ENCODE assay signal across 15 mouse cellular contexts in genomic region chr10:67804637-67805036, GRCm38 (mm10).
DNase-seq lines count a peak whose midpoint lies in the region; ATAC-seq and TF ChIP-seq lines count a peak whose summit lies in the region.
"Had no signal": no experiment of that assay in that cellular context is flagged by ENCODE, and none has a peak within 500 bp of the region (broad histone marks: within the 10 kb centered on the region; RNA-seq: fewer than 3 reads in every experiment).

No protein-coding gene starts in this region.

- H3K9me3 ChIP-seq in lung, postnatal 0 days (ENCODE audit: low read length), result no peaks in the 10 kb centered on the region
- H3K9me3 ChIP-seq in hindbrain, embryonic 13.5 days, result no peaks in the 10 kb centered on the region
- H3K9me3 ChIP-seq: embryonic facial prominence, embryonic 12.5 days; intestine, embryonic 15.5 days; lung, embryonic 15.5 days had no signal

- TF ChIP-seq CTCF in gastrocnemius, adult 2 months (IDR thresholded peaks at IDR 0.05), result no peak
- TF ChIP-seq CTCF in lung, postnatal 0 days (IDR thresholded peaks at IDR 0.05), result no peak
- no peak for TF ChIP-seq CTCF in bone marrow, adult 2 months (IDR thresholded peaks at IDR 0.05; ENCODE audit: control insufficient read depth, insufficient read depth, low read length)

- DNase-seq in gastrocnemius, adult 2 months, result peak; percentile 35
- no peak for DNase-seq in gastrocnemius, postnatal 10 days
- peak; percentile 4 for DNase-seq in lung, postnatal 25 days (ENCODE audit: low spot score)
- DNase-seq in lung, postnatal 0 days (ENCODE audit: low spot score), result no peak
- no peak for DNase-seq in layer of hippocampus, postnatal 25 days (ENCODE audit: extremely low spot score in 1 of 2, low spot score in 1 of 2)
- DNase-seq: heart, adult 11 months; thymus, postnatal 14 days had no signal

- TF ChIP-seq POLR2A in bone marrow, adult 2 months (IDR thresholded peaks at IDR 0.05; ENCODE audit: borderline replicate concordance, control insufficient read depth, low read depth, low read length), result no peak

- no peaks in the 10 kb centered on the region for H3K36me3 ChIP-seq in lung, postnatal 0 days (ENCODE audit: insufficient read depth, low read length)
- no peaks in the 10 kb centered on the region for H3K36me3 ChIP-seq in hindbrain, embryonic 13.5 days
- H3K36me3 ChIP-seq: embryonic facial prominence, embryonic 12.5 days; intestine, embryonic 15.5 days; lung, embryonic 15.5 days had no signal

- no peak for ATAC-seq in lung, postnatal 0 days
- ATAC-seq in megakaryocyte progenitor cell, adult 5-6 weeks (replicated peaks; ENCODE audit: poor library complexity), result peak; percentile 80
- ATAC-seq in hindbrain, embryonic 13.5 days (ENCODE audit: low FRiP score), result no peak
- ATAC-seq: intestine, embryonic 15.5 days; Patski had no signal

- H3K9ac ChIP-seq in lung, postnatal 0 days (replicated peaks; ENCODE audit: low read depth), result no peak overlapping the region
- H3K9ac ChIP-seq in hindbrain, embryonic 13.5 days, result no peak overlapping the region
- H3K9ac ChIP-seq: embryonic facial prominence, embryonic 12.5 days; intestine, embryonic 15.5 days; lung, embryonic 15.5 days had no signal

- H3K4me2 ChIP-seq in lung, postnatal 0 days (replicated peaks; ENCODE audit: low read depth, low read length), result no peak overlapping the region
- H3K4me2 ChIP-seq in hindbrain, embryonic 13.5 days, result no peak overlapping the region
- H3K4me2 ChIP-seq: embryonic facial prominence, embryonic 12.5 days; intestine, embryonic 15.5 days; lung, embryonic 15.5 days had no signal

- no peaks in the 10 kb centered on the region for H3K4me1 ChIP-seq in lung, postnatal 0 days (ENCODE audit: insufficient read depth, low read depth, low read length)
- H3K4me1 ChIP-seq in bone marrow, adult 2 months (ENCODE audit: control insufficient read depth, insufficient read depth, low read length), result peaks cover 3% of the 10 kb centered on the region; the same call in 1 of the 2 replicates
- H3K4me1 ChIP-seq in hindbrain, embryonic 13.5 days (replicated peaks), result no peaks in the 10 kb centered on the region
- H3K4me1 ChIP-seq: embryonic facial prominence, embryonic 12.5 days; intestine, embryonic 15.5 days; lung, embryonic 15.5 days had no signal

- no peak overlapping the region for H3K27ac ChIP-seq in gastrocnemius, adult 2 months
- no peak overlapping the region for H3K27ac ChIP-seq in lung, postnatal 0 days (ENCODE audit: low read length)
- H3K27ac ChIP-seq in bone marrow, adult 2 months (ENCODE audit: control insufficient read depth, insufficient read depth, low read depth, low read length, poor library complexity), result peak overlapping the region; percentile 72
- no peak overlapping the region for H3K27ac ChIP-seq in hindbrain, embryonic 13.5 days
- H3K27ac ChIP-seq: embryonic facial prominence, embryonic 12.5 days; intestine, embryonic 15.5 days; left cerebral cortex, adult 2 months; lung, embryonic 15.5 days had no signal

- no peak overlapping the region for H3K4me3 ChIP-seq in gastrocnemius, adult 2 months
- H3K4me3 ChIP-seq in lung, postnatal 0 days (ENCODE audit: low read depth, low read length), result no peak overlapping the region
- H3K4me3 ChIP-seq in bone marrow, adult 2 months (replicated peaks; ENCODE audit: control insufficient read depth, low read depth, low read length), result no peak overlapping the region
- H3K4me3 ChIP-seq in hindbrain, embryonic 13.5 days, result no peak overlapping the region
- H3K4me3 ChIP-seq: embryonic facial prominence, embryonic 12.5 days; intestine, embryonic 15.5 days; left cerebral cortex, adult 2 months; lung, embryonic 15.5 days had no signal

- intact Hi-C loops in gastrocnemius, adult 2 months (cut with DNase I), result no loop called here

- H3K27me3 ChIP-seq in lung, postnatal 0 days (replicated peaks; ENCODE audit: insufficient read depth, low read length), result no peaks in the 10 kb centered on the region
- no peaks in the 10 kb centered on the region for H3K27me3 ChIP-seq in hindbrain, embryonic 13.5 days
- H3K27me3 ChIP-seq: embryonic facial prominence, embryonic 12.5 days; intestine, embryonic 15.5 days; lung, embryonic 15.5 days had no signal

- 67% methylated on average over 12 of the region's 12 CpGs for WGBS in lung, postnatal 0 days
- under 1% methylated on average over 12 of the region's 12 CpGs for WGBS in bone marrow, adult 2 months
- 55% methylated on average over 12 of the region's 12 CpGs for WGBS in hindbrain, embryonic 13.5 days

- TF ChIP-seq EP300 in lung, postnatal 0 days (IDR thresholded peaks at IDR 0.05), result no peak

Comparison
In these comparisons a context has a peak if more than half of its experiments do, and no peak if none do; other contexts are left out.
1. DNase-seq: peak in gastrocnemius, adult 2 months (single experiment) and lung, postnatal 25 days (single experiment); none in gastrocnemius, postnatal 10 days (single experiment), lung, postnatal 0 days (single experiment) and layer of hippocampus, postnatal 25 days (0 of 2).